Mouse (Mus musculus) lung, embryonic 16.5 days (tissue): ENCODE data around the gene Mpp4. TPM values are rescaled to one million over a fixed set of nuclear protein-coding genes. Genes with fewer than 3 reads are reported as not detected.

Experiments used
- ATAC-seq: fragments of 200-750 bp; cut with Nextera tagmentation; 2 replicates; pipeline ENCODE4 v1.8.0; 2017; ENCODE audit warnings: low read depth, mild to moderate bottlenecking, moderate library complexity
- H3K27ac ChIP-seq: fragments of 300-500 bp; sonication (generic); 2 replicates; pipeline ENCODE4 v1.5.1; 2014; ENCODE audit warnings: mild to moderate bottlenecking, control low read depth, low read length
- H3K27me3 ChIP-seq: fragments of 300-500 bp; sonication (generic); 2 replicates; pipeline ENCODE4 v1.6.1; 2014; ENCODE audit warnings: low read depth, low read length, mixed read lengths; ENCODE audit not compliant: control insufficient read depth, insufficient read depth
- H3K36me3 ChIP-seq: fragments of 300-500 bp; sonication (generic); 2 replicates; pipeline ENCODE4 v1.6.1; 2014; ENCODE audit warnings: low read length; ENCODE audit not compliant: control insufficient read depth, insufficient read depth
- H3K4me1 ChIP-seq: fragments of 300-500 bp; sonication (generic); replicated peaks from 2 replicates; pipeline ENCODE4 v1.6.1; 2014; ENCODE audit warnings: low read length, mixed read lengths; ENCODE audit not compliant: control insufficient read depth, insufficient read depth
- H3K4me2 ChIP-seq: fragments of 300-500 bp; sonication (generic); 2 replicates; pipeline ENCODE4 v1.6.1; 2014; ENCODE audit warnings: low read depth, low read length, control low read depth
- H3K4me3 ChIP-seq: fragments of 300-500 bp; sonication (generic); 2 replicates; pipeline ENCODE4 v1.5.1; 2014; ENCODE audit warnings: mild to moderate bottlenecking, low read length, control low read depth
- H3K9ac ChIP-seq: fragments of 300-500 bp; sonication (generic); 2 replicates; pipeline ENCODE4 v1.6.1; 2014; ENCODE audit warnings: low read length, control low read depth
- H3K9me3 ChIP-seq: fragments of 300-500 bp; sonication (generic); 2 replicates; pipeline ENCODE4 v1.6.1; 2016; ENCODE audit warnings: low read length; ENCODE audit not compliant: control insufficient read depth
- WGBS: fragments of 180-500 bp; shearing (Covaris S2); extraction: QIAGEN DNeasy Blood & Tissue Kit; methylation state at CpG from one replicate; pipeline ENCODE4 v1.1.7; 2014; 5-methylcytosine and 5-hydroxymethylcytosine counted together
- polyA plus RNA-seq: library from polyadenylated mRNA; unstranded; fragments of >200 nt; fragmentation: Nextera tagmentation; extraction: Ambion mirVana; gene quantifications from 2 replicates; pipeline ENCODE4 v1.2.1, GENCODE M21; 2015

Mpp4 gene
- polyA plus RNA-seq, 1 experiment from 2014 or later, result 0.41 TPM

DNA sequence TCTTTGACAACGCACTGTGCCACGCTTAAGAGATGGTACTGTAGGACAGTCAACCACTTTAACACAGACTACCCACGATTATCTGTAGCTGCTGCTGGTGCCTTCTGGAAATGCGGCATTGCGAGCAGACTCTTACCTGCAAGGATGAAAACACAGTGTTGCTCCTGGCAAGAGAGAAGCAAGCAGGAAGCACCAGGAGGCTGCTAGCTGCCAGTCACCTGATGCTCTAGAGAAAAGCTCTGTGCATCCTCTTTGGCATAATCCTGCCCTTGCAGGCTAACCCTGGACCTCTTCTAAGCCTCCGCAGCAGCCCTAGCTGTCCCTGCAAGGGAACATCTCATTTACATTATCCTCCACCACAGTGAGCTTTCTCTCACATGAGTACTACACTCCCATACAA lies 1.8 kb downstream of the Mpp4 start:
- Histone ChIP-seq H3K4me3 (no peak overlapping the region), H3K4me1 (0 out of 2 replicates have a peak, but pooled peaks cover 3% of the 10 kb centered on the region), H3K27me3 (no peaks in the 10 kb centered on the region), H3K4me2 (no peak overlapping the region), H3K9me3 (no peaks in the 10 kb centered on the region), H3K9ac (no peak overlapping the region), H3K36me3 (peaks cover 3% of the 10 kb centered on the region; the same call in 1 of the 2 replicates), H3K27ac (no peak overlapping the region)
- ATAC-seq, result no peak
- 85% methylated on average over 6 of the region's 6 CpGs for WGBS

GRCm38 (mm10) chr1:59160871-59161270 lies 2.3 kb downstream of the Mpp4 start:
- no peak for ATAC-seq
- H3K27ac ChIP-seq, result no peak overlapping the region
- H3K27me3 ChIP-seq, result no peaks in the 10 kb centered on the region
- H3K4me1 ChIP-seq, result 0 out of 2 replicates have a peak, but pooled peaks cover 3% of the 10 kb centered on the region
- peaks cover 3% of the 10 kb centered on the region; the same call in 1 of the 2 replicates for H3K36me3 ChIP-seq
- H3K4me3 ChIP-seq, result no peak overlapping the region
- no peak overlapping the region for H3K4me2 ChIP-seq
- 84% methylated on average over 6 of the region's 6 CpGs for WGBS
- H3K9me3 ChIP-seq, result no peaks in the 10 kb centered on the region
- no peak overlapping the region for H3K9ac ChIP-seq

DNA sequence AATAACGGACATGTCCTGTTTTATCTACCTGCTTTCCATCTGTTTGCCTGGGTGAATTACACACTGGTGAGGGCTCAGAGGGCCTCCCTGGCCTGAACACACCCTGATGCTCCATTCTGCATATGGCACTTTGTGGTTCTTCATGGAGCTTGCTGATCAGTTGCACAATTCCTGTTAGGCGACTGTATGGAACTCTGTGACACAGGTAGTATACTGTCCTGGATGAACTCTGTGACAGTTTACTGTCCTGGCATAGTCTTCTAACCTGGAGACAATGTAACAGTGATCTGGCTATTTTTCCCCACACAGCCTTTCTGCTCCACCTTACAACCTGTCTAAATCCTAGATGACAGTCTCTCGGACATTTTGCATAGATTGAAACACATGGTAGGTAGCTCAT lies 4.1 kb downstream of the Mpp4 start:
- Histone ChIP-seq H3K9ac (no peak overlapping the region), H3K36me3 (no peaks in the 10 kb centered on the region; the same call in 1 of the 2 replicates), H3K27ac (no peak overlapping the region), H3K9me3 (no peaks in the 10 kb centered on the region), H3K4me1 (0 out of 2 replicates have a peak, but pooled peaks cover 3% of the 10 kb centered on the region), H3K4me2 (no peak overlapping the region), H3K4me3 (no peak overlapping the region), H3K27me3 (no peaks in the 10 kb centered on the region)
- no peak for ATAC-seq
- WGBS, result 83% methylated on average over 3 of the region's 3 CpGs

DNA sequence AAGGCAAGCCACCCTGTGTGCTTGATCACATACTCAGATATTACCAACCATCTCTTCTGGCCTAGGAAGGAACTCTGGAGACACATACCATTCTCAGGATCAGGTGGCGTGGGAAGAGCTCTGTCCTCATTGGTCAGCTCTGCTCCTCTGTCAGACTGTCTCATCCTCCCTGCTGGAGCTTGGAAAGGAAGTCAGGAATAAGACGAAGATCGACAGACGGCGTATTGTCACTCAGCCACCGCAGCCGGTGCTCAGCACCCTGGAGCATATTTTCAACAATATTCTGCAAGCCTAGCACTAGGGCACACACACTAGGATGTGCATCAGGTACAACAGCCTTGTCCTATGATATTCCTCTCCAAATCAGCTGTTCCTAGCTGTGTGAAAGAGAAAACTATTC lies 4.7 kb downstream of the Mpp4 start:
- Histone ChIP-seq H3K9me3 (no peaks in the 10 kb centered on the region), H3K27ac (no peak overlapping the region), H3K36me3 (no peaks in the 10 kb centered on the region; the same call in 1 of the 2 replicates), H3K4me3 (no peak overlapping the region), H3K27me3 (no peaks in the 10 kb centered on the region), H3K4me1 (0 out of 2 replicates have a peak, but pooled peaks cover 3% of the 10 kb centered on the region), H3K9ac (no peak overlapping the region), H3K4me2 (no peak overlapping the region)
- WGBS, result 85% methylated on average over 7 of the region's 7 CpGs
- ATAC-seq, result no peak

- 73% methylated on average over 4 of the region's 4 CpGs for WGBS
- Histone ChIP-seq H3K9ac (no peak overlapping the region), H3K36me3 (no peaks in the 10 kb centered on the region; the same call in 1 of the 2 replicates), H3K27ac (no peak overlapping the region), H3K27me3 (no peaks in the 10 kb centered on the region), H3K9me3 (no peaks in the 10 kb centered on the region), H3K4me2 (no peak overlapping the region), H3K4me1 (0 out of 2 replicates have a peak, but pooled peaks cover 3% of the 10 kb centered on the region), H3K4me3 (no peak overlapping the region)
- ATAC-seq, result no peak
Observed at GRCm38 (mm10) chr1:59157846-59158245, 5.3 kb downstream of the Mpp4 start.

DNA sequence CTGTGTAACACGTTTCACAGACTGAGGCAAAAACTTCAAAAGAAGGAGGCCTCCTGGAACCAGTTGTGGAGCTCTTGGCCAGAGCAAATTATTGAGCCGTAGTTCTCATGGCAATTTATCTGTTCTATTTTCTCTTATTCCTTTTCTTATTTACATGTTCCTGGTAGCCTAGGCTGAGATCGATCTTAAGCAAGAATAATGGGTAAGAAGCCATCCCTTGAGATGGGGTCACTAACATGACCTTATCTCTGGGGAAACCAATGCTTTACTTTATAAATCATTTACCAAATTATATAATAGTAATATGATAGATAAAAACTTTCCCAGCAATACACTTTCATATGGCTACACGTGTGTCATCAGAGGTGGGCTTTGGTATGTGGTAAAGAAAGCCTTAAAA lies 10.8 kb downstream of the Mpp4 start:
- H3K9me3 ChIP-seq, result no peaks in the 10 kb centered on the region
- H3K27ac ChIP-seq, result no peak overlapping the region
- H3K4me3 ChIP-seq, result no peak overlapping the region
- WGBS, result 75% methylated on average over 4 of the region's 4 CpGs
- no peak overlapping the region for H3K4me2 ChIP-seq
- H3K9ac ChIP-seq, result no peak overlapping the region
- no peaks in the 10 kb centered on the region for H3K27me3 ChIP-seq
- 0 out of 2 replicates have a peak, but pooled peaks cover under 1% of the 10 kb centered on the region for H3K4me1 ChIP-seq
- H3K36me3 ChIP-seq, result no peaks in the 10 kb centered on the region
- ATAC-seq, result no peak

DNA sequence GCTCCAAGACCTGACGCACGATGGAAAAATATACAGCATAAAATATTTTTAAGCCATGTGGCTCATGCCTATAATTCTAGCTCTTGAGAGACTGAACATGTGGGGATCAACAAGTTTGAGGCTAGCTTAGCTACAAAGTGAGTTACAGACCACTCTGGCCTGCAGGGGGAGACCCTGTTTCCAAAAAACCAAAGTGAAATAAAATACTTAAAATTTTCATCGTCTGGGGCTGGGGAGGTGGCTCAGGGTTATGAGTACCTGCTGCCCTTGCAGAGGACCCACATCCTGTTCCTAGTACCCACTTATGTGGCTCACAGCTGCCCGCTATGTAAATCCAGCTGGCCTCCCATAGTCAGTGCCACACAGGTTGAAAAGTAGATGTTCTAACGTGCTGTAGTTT lies 12.6 kb downstream of the Mpp4 start:
- Histone ChIP-seq H3K27ac (no peak overlapping the region), H3K36me3 (no peaks in the 10 kb centered on the region), H3K4me1 (no peaks in the 10 kb centered on the region), H3K9ac (no peak overlapping the region), H3K27me3 (no peaks in the 10 kb centered on the region), H3K4me3 (no peak overlapping the region), H3K9me3 (no peaks in the 10 kb centered on the region), H3K4me2 (no peak overlapping the region)
- WGBS, result 62% methylated on average over 5 of the region's 5 CpGs
- ATAC-seq, result no peak

GRCm38 (mm10) chr1:59144543-59144942 lies 18.6 kb downstream of the Mpp4 start:
- H3K4me3 ChIP-seq, result no peak overlapping the region
- no peaks in the 10 kb centered on the region for H3K4me1 ChIP-seq
- no peak overlapping the region for H3K27ac ChIP-seq
- H3K9ac ChIP-seq, result no peak overlapping the region
- WGBS, result 69% methylated on average over 10 of the region's 10 CpGs
- H3K4me2 ChIP-seq, result no peak overlapping the region
- no peaks in the 10 kb centered on the region for H3K27me3 ChIP-seq
- no peaks in the 10 kb centered on the region for H3K9me3 ChIP-seq
- H3K36me3 ChIP-seq, result no peaks in the 10 kb centered on the region
- no peak for ATAC-seq

DNA sequence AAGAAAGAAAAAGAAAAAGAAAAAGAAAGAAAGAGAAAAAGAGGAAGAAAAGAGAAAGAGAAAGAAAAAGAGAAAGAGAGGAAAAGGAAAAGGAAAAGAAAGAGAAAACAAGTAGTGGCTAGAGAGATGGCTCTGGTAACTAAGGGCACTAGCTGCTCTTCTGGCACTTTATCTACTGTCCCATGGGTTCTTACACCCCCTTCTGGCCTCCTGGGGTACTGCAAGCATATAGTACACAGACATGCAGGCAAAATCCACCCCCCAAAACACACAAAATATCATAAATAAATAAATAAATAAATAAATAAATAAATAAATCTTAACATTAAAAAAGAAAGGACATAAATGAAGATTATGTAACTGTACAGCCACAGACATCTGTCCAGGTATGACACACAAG lies 20.4 kb downstream of the Mpp4 start:
- Histone ChIP-seq H3K36me3 (no peaks in the 10 kb centered on the region), H3K9me3 (no peaks in the 10 kb centered on the region), H3K4me1 (no peaks in the 10 kb centered on the region), H3K4me3 (no peak overlapping the region), H3K9ac (no peak overlapping the region), H3K27ac (no peak overlapping the region), H3K27me3 (no peaks in the 10 kb centered on the region), H3K4me2 (no peak overlapping the region)
- ATAC-seq, result no peak

GRCm38 (mm10) chr1:59134419-59134818 lies 28.8 kb downstream of the Mpp4 start:
- peak; percentile 96 for ATAC-seq
- Histone ChIP-seq H3K27me3 (no peaks in the 10 kb centered on the region), H3K9me3 (no peaks in the 10 kb centered on the region), H3K4me2 (no peak overlapping the region), H3K4me1 (peaks cover 8% of the 10 kb centered on the region), H3K27ac (peak overlapping the region; percentile 41; the same call in 1 of the 2 replicates), H3K9ac (no peak overlapping the region), H3K36me3 (no peaks in the 10 kb centered on the region), H3K4me3 (no peak overlapping the region)
- WGBS, result 22% methylated on average over 5 of the region's 5 CpGs
